Mouse (Mus musculus) brain, embryonic 14.5 days (tissue): ENCODE measurements at regions not wholly inside any gene's neighbourhood (a gene's known extent, or its start where the extent isn't known, plus 50 kb on each side); places are given as distances from the start of the nearest gene placed in this dataset.

ENCODE experiments used
- CTCF ChIP-seq: fragments of 200-500 bp; IDR thresholded peaks from 2 replicates; pipeline ENCODE4 v1.5.1; 2012; ENCODE audit warnings: inconsistent platforms, mild to moderate bottlenecking, moderate library complexity, borderline replicate concordance; ENCODE audit not compliant: insufficient read depth, insufficient read length; ENCODE audit errors: extremely low read depth
- POLR2A ChIP-seq: fragments of 200-500 bp; IDR thresholded peaks from 2 replicates; pipeline ENCODE4 v1.6.1; 2012; ENCODE audit warnings: mild to moderate bottlenecking, inconsistent platforms, borderline replicate concordance; ENCODE audit not compliant: poor library complexity, insufficient read depth, insufficient read length, severe bottlenecking; ENCODE audit errors: extremely low read depth

DNA sequence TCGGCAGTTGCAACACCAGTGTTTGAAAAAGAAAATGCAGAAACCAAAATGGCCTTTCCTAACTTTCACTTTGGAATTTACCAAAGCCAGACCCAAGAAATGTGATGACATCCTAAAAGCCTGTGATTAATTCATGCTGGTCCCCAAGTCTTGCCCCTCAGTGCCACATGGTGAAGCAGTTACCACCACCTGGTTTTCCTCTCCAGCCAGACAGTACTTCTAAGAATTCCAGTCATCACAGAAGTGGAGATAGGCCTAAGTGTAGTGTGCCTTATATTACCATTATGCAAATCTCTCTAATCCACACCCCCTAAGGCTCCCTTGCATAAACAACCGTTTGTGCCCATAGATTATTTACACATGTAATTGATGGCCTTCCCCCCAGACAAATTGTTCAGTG is 311.0 kb downstream of the Cxcl12 start:
- TF ChIP-seq POLR2A (no peak), CTCF (no peak)
